Mouse (Mus musculus) cortical plate, adult 2 months (tissue): ENCODE results near the gene Pex14. TPM values are rescaled to one million over a fixed set of nuclear protein-coding genes. Genes with fewer than 3 reads are reported as not detected.
"Not testable (repeated sequence)": the region's sequence is repeated elsewhere in the genome, so short reads cannot be mapped to it uniquely, and the experiment has no call there.

ENCODE experiments used
- H3K27ac ChIP-seq: fragments of 200-500 bp; 2 replicates; pipeline ENCODE4 v1.5.1; 2012; ENCODE audit warnings: low read length, control low read depth, inconsistent platforms; ENCODE audit not compliant: insufficient read depth
- H3K4me1 ChIP-seq: fragments of 200-500 bp; 2 replicates; pipeline ENCODE4 v1.6.1; 2011; ENCODE audit warnings: low read length; ENCODE audit not compliant: control insufficient read depth, insufficient read depth
- H3K4me3 ChIP-seq: fragments of 200-500 bp; 2 replicates; pipeline ENCODE4 v1.5.1; 2011; ENCODE audit warnings: mild to moderate bottlenecking, low read length, control low read depth; ENCODE audit not compliant: insufficient read depth
- CTCF ChIP-seq: fragments of 200-500 bp; IDR thresholded peaks from 2 replicates; pipeline ENCODE4 v1.5.1; 2011; ENCODE audit warnings: mild to moderate bottlenecking, control low read depth, low read length; ENCODE audit not compliant: insufficient read depth; ENCODE audit errors: extremely low read depth
- POLR2A ChIP-seq: fragments of 200-500 bp; IDR thresholded peaks from 2 replicates; pipeline ENCODE4 v1.6.1; 2011; ENCODE audit warnings: mild to moderate bottlenecking, low read length, control low read depth; ENCODE audit not compliant: insufficient read depth; ENCODE audit errors: extremely low read depth
- polyA plus RNA-seq: library from polyadenylated mRNA; depleted of rRNA; stranded (reverse); fragments of >200 nt; gene quantifications from 2 replicates; pipeline ENCODE4 v1.2.3, GENCODE M21; 2012

Gene Pex14
- polyA plus RNA-seq, 1 experiment = 42.4 TPM

GRCm38 (mm10) chr4:149103875-149104561, 4.3 kb upstream of the Pex14 start, which contains the start of gene Dffa:
Dffa (plus strand) TSS chr4:149104146.
- TF ChIP-seq CTCF = no peak
- TF ChIP-seq POLR2A = peak; percentile 79
- H3K27ac ChIP-seq = no peak within 1 kb of the TSS
- peak within 1 kb of the TSS; percentile 90 for H3K4me3 ChIP-seq
- H3K4me1 ChIP-seq = no peaks in the 10 kb centered on the region; the same call in 1 of the 2 replicates

GRCm38 (mm10) chr4:149101456-149101855, 1.8 kb upstream of the Pex14 start:
- Histone ChIP-seq H3K27ac (no peak overlapping the region), H3K4me3 (no peak overlapping the region), H3K4me1 (peaks cover 3% of the 10 kb centered on the region; the same call in 1 of the 2 replicates)
- TF ChIP-seq CTCF (no peak), POLR2A (no peak)

GRCm38 (mm10) chr4:149100449-149100848, 773 bp upstream of the Pex14 start:
- H3K4me3 ChIP-seq, H3K4me1 ChIP-seq, H3K27ac ChIP-seq: not testable (repeated sequence)

GRCm38 (mm10) chr4:149098571-149098970, 1.1 kb downstream of the Pex14 start:
- no peak overlapping the region for H3K27ac ChIP-seq
- peak overlapping the region; percentile 71 for H3K4me3 ChIP-seq
- TF ChIP-seq POLR2A (no peak), CTCF (no peak)
- H3K4me1 ChIP-seq = peaks cover 3% of the 10 kb centered on the region; the same call in 1 of the 2 replicates

- no peak for TF ChIP-seq POLR2A
- TF ChIP-seq CTCF = no peak
- peak overlapping the region; percentile 71; the same call in 1 of the 2 replicates for H3K4me3 ChIP-seq
These were observed 1.7 kb downstream of the Pex14 start for GRCm38 (mm10) chr4:149097956-149098355.

GRCm38 (mm10) chr4:149091364-149091763, 8.3 kb downstream of the Pex14 start:
- Histone ChIP-seq H3K4me1 (no peaks in the 10 kb centered on the region), H3K27ac (no peak overlapping the region), H3K4me3 (no peak overlapping the region)
- TF ChIP-seq POLR2A = no peak
- TF ChIP-seq CTCF = no peak

More at GRCm38 (mm10) chr4:149097956-149098355, 1.7 kb downstream of the Pex14 start:
- Histone ChIP-seq H3K4me1 (peaks cover 3% of the 10 kb centered on the region; the same call in 1 of the 2 replicates), H3K27ac (no peak overlapping the region)

- TF ChIP-seq CTCF (no peak), POLR2A (no peak)
- H3K4me1 ChIP-seq = no peaks in the 10 kb centered on the region
- no peak overlapping the region for H3K27ac ChIP-seq
- no peak overlapping the region for H3K4me3 ChIP-seq
These were observed 14.3 kb downstream of the Pex14 start for GRCm38 (mm10) chr4:149085381-149085780.

- H3K27ac ChIP-seq = no peak overlapping the region
- H3K4me3 ChIP-seq = no peak overlapping the region
- no peak for TF ChIP-seq POLR2A
- TF ChIP-seq CTCF = no peak
- H3K4me1 ChIP-seq = no peaks in the 10 kb centered on the region
These were observed 18.1 kb downstream of the Pex14 start for GRCm38 (mm10) chr4:149081528-149081927.

GRCm38 (mm10) chr4:149080111-149080510, 19.6 kb downstream of the Pex14 start:
- Histone ChIP-seq H3K4me3 (no peak overlapping the region), H3K27ac (no peak overlapping the region), H3K4me1 (no peaks in the 10 kb centered on the region)
- no peak for TF ChIP-seq CTCF
- no peak for TF ChIP-seq POLR2A

GRCm38 (mm10) chr4:149079629-149080028, 20.0 kb downstream of the Pex14 start:
- TF ChIP-seq CTCF (no peak), POLR2A (no peak)
- no peak overlapping the region for H3K27ac ChIP-seq
- H3K4me3 ChIP-seq = no peak overlapping the region
- H3K4me1 ChIP-seq = no peaks in the 10 kb centered on the region
